Mouse (Mus musculus): ENCODE data around the gene Zfp704. TPM values are rescaled to one million over a fixed set of nuclear protein-coding genes. Genes with fewer than 3 reads are reported as not detected.

Zfp704 gene
- polyA plus RNA-seq (2012; rRNA removed) = 15.1 and 15.6 TPM in 2 replicates

GRCm38 (mm10) chr3:9609581-9610341 lies at the start of gene Zfp704:
Gene Zfp704, minus strand, starts transcription at chr3:9610085.

